Mouse (Mus musculus) midbrain, postnatal 0 days (tissue): Measurements from ENCODE around the gene Tmem196. TPM values are rescaled to one million over a fixed set of nuclear protein-coding genes. Genes with fewer than 3 reads are reported as not detected.

Source experiments
- ATAC-seq: fragments of 200-750 bp; cut with Nextera tagmentation; 2 replicates; pipeline ENCODE4 v1.8.0; 2017; ENCODE audit warnings: moderate number of reproducible peaks, mild to moderate bottlenecking, moderate TSS enrichment, moderate library complexity; ENCODE audit not compliant: low FRiP score
- DNase-seq: peaks from one replicate; pipeline ENCODE4 v3.0.0-alpha.2; 2015; ENCODE audit warnings: low spot score
- H3K27ac ChIP-seq: fragments of 300-500 bp; sonication (generic); 2 replicates; pipeline ENCODE4 v1.5.1; 2014; ENCODE audit warnings: low read depth, mild to moderate bottlenecking, low read length, mixed read lengths
- H3K27me3 ChIP-seq: fragments of 300-500 bp; sonication (generic); 2 replicates; pipeline ENCODE4 v1.6.1; 2014; ENCODE audit warnings: low read length, control low read depth, mixed read lengths; ENCODE audit not compliant: insufficient read depth
- H3K36me3 ChIP-seq: fragments of 300-500 bp; sonication (generic); 2 replicates; pipeline ENCODE4 v1.6.1; 2014; ENCODE audit warnings: low read length, control low read depth, mixed read lengths; ENCODE audit not compliant: insufficient read depth
- H3K4me1 ChIP-seq: fragments of 300-500 bp; sonication (generic); 2 replicates; pipeline ENCODE4 v1.6.1; 2014; ENCODE audit warnings: mild to moderate bottlenecking, control low read depth, antibody characterized with exemption, low read length, mixed read lengths; ENCODE audit not compliant: insufficient read depth
- H3K4me2 ChIP-seq: fragments of 300-500 bp; sonication (generic); 2 replicates; pipeline ENCODE4 v1.6.1; 2014; ENCODE audit warnings: low read depth, mild to moderate bottlenecking, low read length, mixed read lengths; ENCODE audit not compliant: poor library complexity, severe bottlenecking
- H3K4me3 ChIP-seq: fragments of 300-500 bp; sonication (generic); 2 replicates; pipeline ENCODE4 v1.5.1; 2014; ENCODE audit warnings: low read depth, mild to moderate bottlenecking, low read length, moderate library complexity
- H3K9ac ChIP-seq: fragments of 300-500 bp; sonication (generic); replicated peaks from 2 replicates; pipeline ENCODE4 v1.6.1; 2014; ENCODE audit warnings: mild to moderate bottlenecking, low read length, moderate library complexity, mixed read lengths; ENCODE audit not compliant: poor library complexity, severe bottlenecking
- H3K9me3 ChIP-seq: fragments of 300-500 bp; sonication (generic); 2 replicates; pipeline ENCODE4 v1.6.1; 2016; ENCODE audit warnings: low read length, control low read depth
- CTCF ChIP-seq: IDR thresholded peaks from 2 replicates; pipeline ENCODE4 v1.5.1; 2016; ENCODE audit warnings: antibody characterized with exemption, mild to moderate bottlenecking
- WGBS: fragments of 180-500 bp; shearing (Covaris S2); extraction: QIAGEN DNeasy Blood & Tissue Kit; methylation state at CpG from one replicate; pipeline ENCODE4 v1.1.7; 2014; 5-methylcytosine and 5-hydroxymethylcytosine counted together
- polyA plus RNA-seq: library from polyadenylated mRNA; unstranded; fragments of >200 nt; fragmentation: Nextera tagmentation; extraction: Ambion mirVana; gene quantifications from 2 replicates; pipeline ENCODE4 v1.2.1, GENCODE M21; 2015
- total RNA-seq: library from RNA; depleted of rRNA; stranded (reverse); fragments of >200 nt; gene quantifications from 2 replicates; pipeline ENCODE4 v1.2.3, GENCODE M21; 2014; rRNA removed

Tmem196 gene
- total RNA-seq (13.3 and 27.8 TPM in 2 replicates), polyA plus RNA-seq (16.5 and 17.9 TPM in 2 replicates)

GRCm38 (mm10) chr12:119945589-119946310 lies at the start of gene Tmem196:
Gene Tmem196, plus strand, starts transcription at chr12:119945822.
- Histone ChIP-seq H3K4me2 (peak within 1 kb of the TSS; percentile 79), H3K4me1 (no peaks in the 10 kb centered on the region; the same call in 1 of the 2 replicates), H3K36me3 (no peaks in the 10 kb centered on the region), H3K4me3 (peak within 1 kb of the TSS; percentile 65), H3K9ac (peak within 1 kb of the TSS; percentile 71), H3K27ac (peak within 1 kb of the TSS; percentile 51; the same call in 1 of the 2 replicates), H3K27me3 (no peaks in the 10 kb centered on the region), H3K9me3 (no peaks in the 10 kb centered on the region)
- DNase-seq, result peak; percentile 41
- no peak for TF ChIP-seq CTCF
- 3% methylated on average over 25 of the region's 25 CpGs for WGBS
- peak; percentile 79 for ATAC-seq

- WGBS, result under 1% methylated on average over 14 of the region's 14 CpGs
- H3K27ac ChIP-seq, result peak overlapping the region; percentile 51; the same call in 1 of the 2 replicates
Measured at GRCm38 (mm10) chr12:119946311-119946692, 680 bp downstream of the Tmem196 start.

GRCm38 (mm10) chr12:119957041-119957440 lies 11.4 kb downstream of the Tmem196 start:
- H3K27me3 ChIP-seq, result no peaks in the 10 kb centered on the region
- no peaks in the 10 kb centered on the region for H3K36me3 ChIP-seq
- H3K9me3 ChIP-seq, result no peaks in the 10 kb centered on the region
- no peaks in the 10 kb centered on the region for H3K4me1 ChIP-seq
- no peak overlapping the region for H3K27ac ChIP-seq
- peak; percentile 53 for DNase-seq
- no peak overlapping the region for H3K9ac ChIP-seq
- H3K4me3 ChIP-seq, result no peak overlapping the region
- H3K4me2 ChIP-seq, result no peak overlapping the region
- WGBS, result 67% methylated on average over 3 of the region's 3 CpGs
- ATAC-seq, result no peak
- no peak for TF ChIP-seq CTCF

More at GRCm38 (mm10) chr12:119946311-119946692, 680 bp downstream of the Tmem196 start:
- DNase-seq, result peak; percentile 25
- no peaks in the 10 kb centered on the region for H3K27me3 ChIP-seq
- H3K9me3 ChIP-seq, result no peaks in the 10 kb centered on the region
- peak overlapping the region; percentile 65 for H3K4me3 ChIP-seq
- TF ChIP-seq CTCF, result no peak
- peak overlapping the region; percentile 71 for H3K9ac ChIP-seq
- H3K4me1 ChIP-seq, result no peaks in the 10 kb centered on the region; the same call in 1 of the 2 replicates
- H3K36me3 ChIP-seq, result no peaks in the 10 kb centered on the region
- peak overlapping the region; percentile 79 for H3K4me2 ChIP-seq
- ATAC-seq, result peak; percentile 61

GRCm38 (mm10) chr12:119960730-119961129 lies 15.1 kb downstream of the Tmem196 start:
- no peaks in the 10 kb centered on the region for H3K9me3 ChIP-seq
- WGBS, result 66% methylated on average over 1 of the region's 1 CpGs
- no peaks in the 10 kb centered on the region for H3K4me1 ChIP-seq
- no peak overlapping the region for H3K9ac ChIP-seq
- no peak overlapping the region for H3K4me3 ChIP-seq
- ATAC-seq (no peak), DNase-seq (peak; percentile 40)
- H3K36me3 ChIP-seq, result no peaks in the 10 kb centered on the region
- no peak for TF ChIP-seq CTCF
- no peaks in the 10 kb centered on the region for H3K27me3 ChIP-seq
- no peak overlapping the region for H3K27ac ChIP-seq
- H3K4me2 ChIP-seq, result no peak overlapping the region

- no peak overlapping the region for H3K4me2 ChIP-seq
- TF ChIP-seq CTCF, result no peak
- H3K27me3 ChIP-seq, result no peaks in the 10 kb centered on the region
- no peak overlapping the region for H3K4me3 ChIP-seq
- no peaks in the 10 kb centered on the region for H3K36me3 ChIP-seq
- no peak overlapping the region for H3K27ac ChIP-seq
- no peak overlapping the region for H3K9ac ChIP-seq
- no peaks in the 10 kb centered on the region for H3K9me3 ChIP-seq
- DNase-seq, result no peak
- no peak for ATAC-seq
- no peaks in the 10 kb centered on the region for H3K4me1 ChIP-seq
Measured at GRCm38 (mm10) chr12:119965373-119965772, 19.8 kb downstream of the Tmem196 start.

DNA sequence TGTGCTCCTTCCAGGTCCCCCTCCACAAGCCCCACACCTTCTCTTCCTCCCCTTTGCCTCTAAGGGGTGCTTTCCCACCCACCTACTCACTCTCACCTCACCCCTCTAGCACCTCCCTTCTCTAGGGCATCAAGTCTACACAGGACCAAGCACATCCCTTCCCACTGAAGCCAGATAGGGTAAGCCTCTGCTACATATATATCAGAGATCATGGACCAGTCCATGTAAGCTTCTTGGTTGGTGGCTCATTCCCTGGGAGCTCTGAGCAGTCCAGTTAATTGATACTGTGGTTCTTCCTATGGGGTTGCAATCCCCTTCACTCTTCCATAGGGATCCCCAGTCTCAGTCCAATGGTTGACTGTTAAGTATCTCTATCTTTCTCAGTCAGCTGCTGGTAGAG lies 24.4 kb downstream of the Tmem196 start:
- ATAC-seq, result no peak
- H3K9ac ChIP-seq, result no peak overlapping the region
- no peak for TF ChIP-seq CTCF
- H3K36me3 ChIP-seq, result no peaks in the 10 kb centered on the region
- no peak overlapping the region for H3K4me3 ChIP-seq
- DNase-seq, result no peak
- no peaks in the 10 kb centered on the region for H3K4me1 ChIP-seq
- no peak overlapping the region for H3K27ac ChIP-seq
- H3K9me3 ChIP-seq, result no peaks in the 10 kb centered on the region
- H3K4me2 ChIP-seq, result no peak overlapping the region
- H3K27me3 ChIP-seq, result no peaks in the 10 kb centered on the region
